Mouse (Mus musculus): ENCODE data around the gene Dhx37. TPM values are rescaled to one million over a fixed set of nuclear protein-coding genes. Genes with fewer than 3 reads are reported as not detected.

Dhx37 gene
- polyA plus RNA-seq, 1 experiment from 2014 or later = 11.3 TPM

- no peak overlapping the region for H3K4me2 ChIP-seq (replicated peaks)
- WGBS = 88% methylated on average over 14 of the region's 14 CpGs
- H3K4me3 ChIP-seq = no peak overlapping the region
- H3K27me3 ChIP-seq = no peaks in the 10 kb centered on the region
- no peaks in the 10 kb centered on the region for H3K36me3 ChIP-seq
- no peak overlapping the region for H3K9ac ChIP-seq (replicated peaks)
- no peak for ATAC-seq (replicated peaks)
- H3K27ac ChIP-seq (replicated peaks) = no peak overlapping the region
- H3K4me1 ChIP-seq = peaks cover 6% of the 10 kb centered on the region
- no peaks in the 10 kb centered on the region for H3K9me3 ChIP-seq
Measured at GRCm38 (mm10) chr5:125467261-125467660, 33.3 kb upstream of the Dhx37 start.

- Histone ChIP-seq H3K9ac (replicated peaks) (no peak overlapping the region), H3K27me3 (no peaks in the 10 kb centered on the region), H3K4me2 (replicated peaks) (no peak overlapping the region), H3K4me3 (peak overlapping the region; percentile 35; the same call in 1 of the 2 replicates), H3K4me1 (peaks cover 6% of the 10 kb centered on the region), H3K27ac (replicated peaks) (no peak overlapping the region), H3K9me3 (no peaks in the 10 kb centered on the region), H3K36me3 (no peaks in the 10 kb centered on the region)
- ATAC-seq (replicated peaks) = no peak
- 91% methylated on average over 5 of the region's 5 CpGs for WGBS
Measured at GRCm38 (mm10) chr5:125466483-125466882, 32.6 kb upstream of the Dhx37 start.

- Histone ChIP-seq H3K9ac (replicated peaks) (no peak overlapping the region), H3K27me3 (no peaks in the 10 kb centered on the region), H3K9me3 (no peaks in the 10 kb centered on the region), H3K36me3 (no peaks in the 10 kb centered on the region), H3K27ac (replicated peaks) (peak overlapping the region; percentile 69; the same call in 1 of the 2 replicates), H3K4me2 (replicated peaks) (peak overlapping the region; percentile 46), H3K4me1 (peaks cover 6% of the 10 kb centered on the region), H3K4me3 (peak overlapping the region; percentile 35)
- under 1% methylated on average over 25 of the region's 25 CpGs for WGBS
- ATAC-seq (replicated peaks) = peak; percentile 99
Measured at GRCm38 (mm10) chr5:125465701-125466106, 31.8 kb upstream of the Dhx37 start.

GRCm38 (mm10) chr5:125465192-125465591 lies 31.3 kb upstream of the Dhx37 start:
- Histone ChIP-seq H3K9ac (replicated peaks) (0 out of 2 replicates have a peak overlapping the region, but pooled peaks have one; percentile 1), H3K27me3 (no peaks in the 10 kb centered on the region), H3K4me1 (peaks cover 6% of the 10 kb centered on the region), H3K27ac (replicated peaks) (peak overlapping the region; percentile 61; the same call in 1 of the 2 replicates), H3K9me3 (no peaks in the 10 kb centered on the region), H3K4me3 (peak overlapping the region; percentile 35), H3K4me2 (replicated peaks) (peak overlapping the region; percentile 46), H3K36me3 (no peaks in the 10 kb centered on the region)
- ATAC-seq (replicated peaks) = peak; percentile 38; the same call in 1 of the 2 replicates
- WGBS = 42% methylated on average over 7 of the region's 7 CpGs

- Histone ChIP-seq H3K9ac (replicated peaks) (no peak overlapping the region), H3K36me3 (no peaks in the 10 kb centered on the region), H3K4me1 (peaks cover 6% of the 10 kb centered on the region)
Measured at GRCm38 (mm10) chr5:125461868-125462445, 28.0 kb upstream of the Dhx37 start.

GRCm38 (mm10) chr5:125460574-125460973 lies 26.7 kb upstream of the Dhx37 start:
- H3K4me2 ChIP-seq (replicated peaks) = no peak overlapping the region

More at GRCm38 (mm10) chr5:125461868-125462445, 28.0 kb upstream of the Dhx37 start:
- H3K4me2 ChIP-seq (replicated peaks) = no peak overlapping the region
- no peaks in the 10 kb centered on the region for H3K27me3 ChIP-seq
- H3K27ac ChIP-seq (replicated peaks) = no peak overlapping the region
- ATAC-seq (replicated peaks) = no peak
- no peaks in the 10 kb centered on the region for H3K9me3 ChIP-seq
- H3K4me3 ChIP-seq = no peak overlapping the region
- 56% methylated on average over 10 of the region's 10 CpGs for WGBS

GRCm38 (mm10) chr5:125457538-125457937 lies 23.6 kb upstream of the Dhx37 start:
- Histone ChIP-seq H3K27ac (replicated peaks) (no peak overlapping the region), H3K36me3 (peaks cover 19% of the 10 kb centered on the region), H3K4me1 (no peaks in the 10 kb centered on the region), H3K27me3 (no peaks in the 10 kb centered on the region), H3K4me2 (replicated peaks) (no peak overlapping the region), H3K9me3 (no peaks in the 10 kb centered on the region), H3K4me3 (no peak overlapping the region), H3K9ac (replicated peaks) (no peak overlapping the region)
- ATAC-seq (replicated peaks) = no peak
- WGBS = 88% methylated on average over 6 of the region's 6 CpGs

More at GRCm38 (mm10) chr5:125460574-125460973, 26.7 kb upstream of the Dhx37 start:
- WGBS = 94% methylated on average over 3 of the region's 3 CpGs
- H3K36me3 ChIP-seq = peaks cover 6% of the 10 kb centered on the region
- no peak overlapping the region for H3K4me3 ChIP-seq
- no peak for ATAC-seq (replicated peaks)
- H3K9ac ChIP-seq (replicated peaks) = no peak overlapping the region
- no peaks in the 10 kb centered on the region for H3K9me3 ChIP-seq
- no peaks in the 10 kb centered on the region for H3K27me3 ChIP-seq
- H3K4me1 ChIP-seq = peaks cover 6% of the 10 kb centered on the region
- no peak overlapping the region for H3K27ac ChIP-seq (replicated peaks)

GRCm38 (mm10) chr5:125456100-125456499 lies 22.2 kb upstream of the Dhx37 start:
- no peak overlapping the region for H3K27ac ChIP-seq (replicated peaks)

GRCm38 (mm10) chr5:125452573-125452972 lies 18.7 kb upstream of the Dhx37 start:
- H3K27ac ChIP-seq (replicated peaks) = no peak overlapping the region
- WGBS = 92% methylated on average over 9 of the region's 9 CpGs
- no peaks in the 10 kb centered on the region for H3K9me3 ChIP-seq
- H3K36me3 ChIP-seq = peaks cover 24% of the 10 kb centered on the region
- no peak overlapping the region for H3K9ac ChIP-seq (replicated peaks)
- H3K4me1 ChIP-seq = no peaks in the 10 kb centered on the region
- H3K4me2 ChIP-seq (replicated peaks) = no peak overlapping the region
- H3K4me3 ChIP-seq = no peak overlapping the region
- no peaks in the 10 kb centered on the region for H3K27me3 ChIP-seq
- no peak for ATAC-seq (replicated peaks)

More at GRCm38 (mm10) chr5:125456100-125456499, 22.2 kb upstream of the Dhx37 start:
- H3K9me3 ChIP-seq = no peaks in the 10 kb centered on the region
- no peaks in the 10 kb centered on the region for H3K27me3 ChIP-seq
- no peak overlapping the region for H3K9ac ChIP-seq (replicated peaks)
- no peak overlapping the region for H3K4me2 ChIP-seq (replicated peaks)
- no peak for ATAC-seq (replicated peaks)
- H3K4me1 ChIP-seq = no peaks in the 10 kb centered on the region
- 94% methylated on average over 6 of the region's 6 CpGs for WGBS
- no peak overlapping the region for H3K4me3 ChIP-seq
- peaks cover 24% of the 10 kb centered on the region for H3K36me3 ChIP-seq

- 0 out of 2 replicates have a peak, but pooled peaks cover 3% of the 10 kb centered on the region for H3K4me1 ChIP-seq
- no peaks in the 10 kb centered on the region for H3K27me3 ChIP-seq
- H3K4me2 ChIP-seq (replicated peaks) = no peak overlapping the region
- no peak overlapping the region for H3K4me3 ChIP-seq
- no peaks in the 10 kb centered on the region for H3K9me3 ChIP-seq
- H3K36me3 ChIP-seq = peaks cover 7% of the 10 kb centered on the region; the same call in 1 of the 2 replicates
- H3K9ac ChIP-seq (replicated peaks) = no peak overlapping the region
- no peak for ATAC-seq (replicated peaks)
- H3K27ac ChIP-seq (replicated peaks) = no peak overlapping the region
- 83% methylated on average over 5 of the region's 5 CpGs for WGBS
Measured at GRCm38 (mm10) chr5:125449306-125449705, 15.4 kb upstream of the Dhx37 start.

GRCm38 (mm10) chr5:125448631-125449030 lies 14.7 kb upstream of the Dhx37 start:
- Histone ChIP-seq H3K9me3 (no peaks in the 10 kb centered on the region), H3K4me3 (no peak overlapping the region), H3K4me1 (0 out of 2 replicates have a peak, but pooled peaks cover 3% of the 10 kb centered on the region), H3K36me3 (peaks cover 7% of the 10 kb centered on the region; the same call in 1 of the 2 replicates), H3K9ac (replicated peaks) (no peak overlapping the region), H3K27ac (replicated peaks) (no peak overlapping the region), H3K27me3 (no peaks in the 10 kb centered on the region), H3K4me2 (replicated peaks) (no peak overlapping the region)
- no peak for ATAC-seq (replicated peaks)
- 93% methylated on average over 4 of the region's 4 CpGs for WGBS

- H3K9me3 ChIP-seq = no peaks in the 10 kb centered on the region
- no peak overlapping the region for H3K9ac ChIP-seq (replicated peaks)
- no peak for ATAC-seq (replicated peaks)
- H3K27me3 ChIP-seq = no peaks in the 10 kb centered on the region
- H3K36me3 ChIP-seq = peaks cover 7% of the 10 kb centered on the region; the same call in 1 of the 2 replicates
- no peak overlapping the region for H3K4me2 ChIP-seq (replicated peaks)
- 89% methylated on average over 3 of the region's 3 CpGs for WGBS
- H3K27ac ChIP-seq (replicated peaks) = no peak overlapping the region
- H3K4me1 ChIP-seq = peaks cover 8% of the 10 kb centered on the region; the same call in 1 of the 2 replicates
- H3K4me3 ChIP-seq = no peak overlapping the region
Measured at GRCm38 (mm10) chr5:125448026-125448425, 14.1 kb upstream of the Dhx37 start.
